Mouse (Mus musculus): ENCODE measurements at regions not wholly inside any gene's neighbourhood (a gene's known extent, or its start where the extent isn't known, plus 50 kb on each side); places are given as distances from the start of the nearest gene placed in this dataset.

DNA sequence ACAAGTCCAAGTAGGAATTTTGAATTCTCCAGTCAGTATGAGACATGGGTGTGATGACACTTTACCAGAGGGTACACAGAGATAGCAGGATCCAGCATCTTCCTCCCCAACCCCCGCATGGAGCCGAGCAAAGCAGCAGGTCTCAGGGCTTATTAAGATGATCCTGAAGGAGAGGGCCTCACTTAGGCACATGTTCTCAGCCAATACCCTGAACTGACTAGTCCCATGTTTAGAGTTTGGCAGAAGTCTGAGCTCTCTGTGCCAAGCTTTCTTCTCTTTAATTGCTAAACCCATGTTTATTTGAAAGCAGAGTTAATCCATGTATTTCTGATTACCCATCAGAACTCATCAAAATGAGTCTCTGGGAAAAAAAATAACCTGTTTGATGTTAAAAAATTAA, 402.0 kb downstream of the Atp6ap1l start:
- H3K9me3 ChIP-seq (ENCODE audit: control insufficient read depth, low read length) = no peaks in the 10 kb centered on the region
- ATAC-seq = peak; percentile 52; the same call in 1 of the 2 replicates
- no peak overlapping the region for H3K9ac ChIP-seq (replicated peaks; ENCODE audit: low read depth, low read length)
- WGBS = 58% methylated on average over 2 of the region's 2 CpGs
- H3K36me3 ChIP-seq (ENCODE audit: control insufficient read depth, insufficient read depth) = no peaks in the 10 kb centered on the region
- H3K4me1 ChIP-seq (replicated peaks; ENCODE audit: control insufficient read depth, insufficient read depth, low read length) = 0 out of 2 replicates have a peak, but pooled peaks cover 2% of the 10 kb centered on the region
- no peaks in the 10 kb centered on the region for H3K27me3 ChIP-seq (replicated peaks; ENCODE audit: control insufficient read depth, insufficient read depth, low read length)
- no peak overlapping the region for H3K4me2 ChIP-seq (ENCODE audit: low read length)
- H3K4me3 ChIP-seq (replicated peaks; ENCODE audit: low read length) = no peak overlapping the region
- no peak overlapping the region for H3K27ac ChIP-seq (ENCODE audit: low read length)

- Histone ChIP-seq H3K27me3 (replicated peaks; ENCODE audit: control insufficient read depth, insufficient read depth, low read length) (no peaks in the 10 kb centered on the region), H3K9me3 (ENCODE audit: control insufficient read depth, low read length) (no peaks in the 10 kb centered on the region), H3K4me2 (ENCODE audit: low read length) (no peak overlapping the region), H3K9ac (replicated peaks; ENCODE audit: low read depth, low read length) (no peak overlapping the region), H3K4me3 (replicated peaks; ENCODE audit: low read length) (no peak overlapping the region), H3K4me1 (replicated peaks; ENCODE audit: control insufficient read depth, insufficient read depth, low read length) (0 out of 2 replicates have a peak, but pooled peaks cover 2% of the 10 kb centered on the region), H3K36me3 (ENCODE audit: control insufficient read depth, insufficient read depth) (no peaks in the 10 kb centered on the region), H3K27ac (ENCODE audit: low read length) (no peak overlapping the region)
- 92% methylated on average over 1 of the region's 1 CpGs for WGBS
- ATAC-seq = no peak
Measured at GRCm38 (mm10) chr13:90502141-90502540, 403.0 kb downstream of the Atp6ap1l start.

GRCm38 (mm10) chr13:90498978-90499377, 406.2 kb downstream of the Atp6ap1l start:
- no peaks in the 10 kb centered on the region for H3K9me3 ChIP-seq (ENCODE audit: control insufficient read depth, low read length)
- no peak for ATAC-seq
- H3K27me3 ChIP-seq (replicated peaks; ENCODE audit: control insufficient read depth, insufficient read depth, low read length) = no peaks in the 10 kb centered on the region
- H3K4me1 ChIP-seq (replicated peaks; ENCODE audit: control insufficient read depth, insufficient read depth, low read length) = 0 out of 2 replicates have a peak, but pooled peaks cover 2% of the 10 kb centered on the region
- no peaks in the 10 kb centered on the region for H3K36me3 ChIP-seq (ENCODE audit: control insufficient read depth, insufficient read depth)
- H3K9ac ChIP-seq (replicated peaks; ENCODE audit: low read depth, low read length) = no peak overlapping the region
- H3K27ac ChIP-seq (ENCODE audit: low read length) = no peak overlapping the region
- 85% methylated on average over 3 of the region's 3 CpGs for WGBS
- no peak overlapping the region for H3K4me3 ChIP-seq (replicated peaks; ENCODE audit: low read length)
- H3K4me2 ChIP-seq (ENCODE audit: low read length) = no peak overlapping the region

DNA sequence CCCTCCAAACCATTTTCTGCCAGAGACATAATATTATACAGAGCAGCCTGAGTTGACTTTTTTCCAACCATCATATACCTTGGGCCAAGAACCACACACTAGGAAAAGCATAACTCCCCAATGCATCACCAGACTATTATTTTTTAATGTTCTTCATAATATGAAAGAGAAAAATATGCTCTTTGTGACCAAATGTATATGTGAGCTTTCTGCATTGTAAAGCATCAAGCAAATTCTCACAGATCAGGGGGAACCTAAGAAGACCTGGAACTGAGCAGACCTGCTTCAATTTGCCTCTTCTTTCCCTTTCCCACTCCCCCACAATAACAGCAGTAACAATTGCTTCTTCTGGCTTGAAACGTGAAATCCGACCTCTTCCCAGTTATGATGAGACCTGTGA, 407.6 kb downstream of the Atp6ap1l start:
- WGBS = 72% methylated on average over 2 of the region's 2 CpGs
- Histone ChIP-seq H3K4me2 (ENCODE audit: low read length) (no peak overlapping the region), H3K4me1 (replicated peaks; ENCODE audit: control insufficient read depth, insufficient read depth, low read length) (no peaks in the 10 kb centered on the region), H3K9ac (replicated peaks; ENCODE audit: low read depth, low read length) (no peak overlapping the region), H3K27me3 (replicated peaks; ENCODE audit: control insufficient read depth, insufficient read depth, low read length) (no peaks in the 10 kb centered on the region), H3K36me3 (ENCODE audit: control insufficient read depth, insufficient read depth) (no peaks in the 10 kb centered on the region), H3K4me3 (replicated peaks; ENCODE audit: low read length) (no peak overlapping the region), H3K27ac (ENCODE audit: low read length) (no peak overlapping the region), H3K9me3 (ENCODE audit: control insufficient read depth, low read length) (no peaks in the 10 kb centered on the region)
- ATAC-seq = no peak

- no peaks in the 10 kb centered on the region for H3K9me3 ChIP-seq (ENCODE audit: control insufficient read depth, low read length)
- H3K36me3 ChIP-seq (ENCODE audit: control insufficient read depth, insufficient read depth) = no peaks in the 10 kb centered on the region
- no peaks in the 10 kb centered on the region for H3K4me1 ChIP-seq (replicated peaks; ENCODE audit: control insufficient read depth, insufficient read depth, low read length)
- WGBS = 56% methylated on average over 1 of the region's 1 CpGs
- H3K27ac ChIP-seq (ENCODE audit: low read length) = no peak overlapping the region
- H3K4me2 ChIP-seq (ENCODE audit: low read length) = no peak overlapping the region
- no peak overlapping the region for H3K9ac ChIP-seq (replicated peaks; ENCODE audit: low read depth, low read length)
- H3K4me3 ChIP-seq (replicated peaks; ENCODE audit: low read length) = no peak overlapping the region
- no peaks in the 10 kb centered on the region for H3K27me3 ChIP-seq (replicated peaks; ENCODE audit: control insufficient read depth, insufficient read depth, low read length)
- no peak; the same call in 1 of the 2 replicates for ATAC-seq
Measured at GRCm38 (mm10) chr13:90493696-90494095, 404.3 kb upstream of the Xrcc4 start.

DNA sequence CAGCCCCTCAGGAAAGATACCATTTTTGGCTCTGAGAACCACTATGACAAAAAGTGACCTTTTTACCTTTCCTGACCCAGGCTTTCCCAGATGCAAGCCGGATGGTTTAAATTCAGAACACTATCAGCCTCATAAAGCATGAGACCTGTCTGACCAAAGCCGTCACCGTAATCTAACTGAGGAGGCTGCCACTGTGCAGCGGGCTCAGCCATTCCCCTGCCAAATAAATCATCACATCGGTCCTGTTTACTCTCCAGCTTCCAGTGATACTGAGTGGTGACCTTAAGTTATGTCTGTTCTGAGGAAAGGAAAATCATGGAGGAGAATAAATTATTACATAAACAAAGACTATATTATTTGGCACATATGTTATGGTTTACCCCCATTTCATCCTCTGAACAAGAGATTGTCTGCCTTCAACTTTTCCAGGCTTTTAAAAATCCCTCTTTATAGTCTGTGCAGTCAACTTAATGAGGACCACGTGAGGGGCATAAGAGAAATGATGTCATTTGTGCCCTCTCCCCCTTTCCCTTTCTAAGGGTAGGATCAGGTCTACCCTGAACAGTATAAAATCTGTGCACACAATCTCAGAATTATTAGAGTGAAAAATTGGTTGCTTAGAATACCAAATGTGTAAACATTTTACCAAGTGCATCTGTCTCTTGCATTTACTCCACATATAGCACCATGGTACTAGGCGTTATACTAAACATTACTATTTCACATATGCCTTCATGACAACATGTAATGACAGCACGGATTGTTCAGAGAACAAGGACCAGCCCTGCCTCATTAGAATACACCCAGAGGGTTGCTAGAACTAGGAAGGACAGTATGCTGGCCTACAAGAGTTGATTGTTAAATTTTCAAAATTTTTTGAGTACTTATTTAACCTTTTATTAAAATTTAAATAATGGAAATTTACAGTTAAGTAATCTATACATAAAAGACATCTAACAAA, 401.9 kb upstream of the Xrcc4 start:
- Histone ChIP-seq H3K4me3 (replicated peaks; ENCODE audit: low read length) (no peak overlapping the region), H3K4me2 (ENCODE audit: low read length) (no peak overlapping the region), H3K9ac (replicated peaks; ENCODE audit: low read depth, low read length) (no peak overlapping the region), H3K27me3 (replicated peaks; ENCODE audit: control insufficient read depth, insufficient read depth, low read length) (no peaks in the 10 kb centered on the region), H3K27ac (ENCODE audit: low read length) (no peak overlapping the region), H3K36me3 (ENCODE audit: control insufficient read depth, insufficient read depth) (no peaks in the 10 kb centered on the region), H3K4me1 (replicated peaks; ENCODE audit: control insufficient read depth, insufficient read depth, low read length) (no peaks in the 10 kb centered on the region), H3K9me3 (ENCODE audit: control insufficient read depth, low read length) (no peaks in the 10 kb centered on the region)
- WGBS = 23% methylated on average over 8 of the region's 8 CpGs
- ATAC-seq = 0 out of 2 replicates have a peak, but pooled peaks have one; percentile 62

DNA sequence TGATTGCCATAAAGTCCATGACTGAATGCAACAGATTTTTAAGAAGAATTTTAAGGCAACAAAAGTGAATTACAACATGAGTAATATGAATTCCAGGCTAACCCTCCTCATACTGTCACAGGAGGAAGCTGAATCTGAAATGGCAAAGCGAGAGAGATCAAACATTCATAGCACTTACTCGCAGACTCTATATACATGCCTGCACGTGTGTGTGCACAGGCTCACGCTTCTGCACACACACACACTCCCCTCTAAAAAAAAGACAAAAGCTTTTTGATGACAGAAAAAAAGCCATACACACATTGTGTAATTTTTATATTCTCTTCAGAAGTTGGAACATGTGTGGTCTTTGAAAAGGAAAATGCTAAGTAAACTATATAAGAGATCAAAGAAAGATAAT, 391.1 kb upstream of the Xrcc4 start:
- no peak for ATAC-seq
- WGBS = 90% methylated on average over 4 of the region's 4 CpGs

GRCm38 (mm10) chr13:90476880-90477279, 387.5 kb upstream of the Xrcc4 start:
- Histone ChIP-seq H3K9ac (replicated peaks; ENCODE audit: low read depth, low read length) (no peak overlapping the region), H3K4me1 (replicated peaks; ENCODE audit: control insufficient read depth, insufficient read depth, low read length) (no peaks in the 10 kb centered on the region), H3K4me3 (replicated peaks; ENCODE audit: low read length) (no peak overlapping the region), H3K27ac (ENCODE audit: low read length) (no peak overlapping the region), H3K27me3 (replicated peaks; ENCODE audit: control insufficient read depth, insufficient read depth, low read length) (no peaks in the 10 kb centered on the region), H3K9me3 (ENCODE audit: control insufficient read depth, low read length) (no peaks in the 10 kb centered on the region), H3K4me2 (ENCODE audit: low read length) (no peak overlapping the region), H3K36me3 (ENCODE audit: control insufficient read depth, insufficient read depth) (no peaks in the 10 kb centered on the region)
- 75% methylated on average over 2 of the region's 2 CpGs for WGBS
- peak; percentile 75 for ATAC-seq

More for the DNA sequence above, 391.1 kb upstream of the Xrcc4 start:
- no peaks in the 10 kb centered on the region for H3K9me3 ChIP-seq (ENCODE audit: control insufficient read depth, low read length)
- no peak overlapping the region for H3K4me2 ChIP-seq (ENCODE audit: low read length)
- H3K4me3 ChIP-seq (replicated peaks; ENCODE audit: low read length) = no peak overlapping the region
- no peaks in the 10 kb centered on the region for H3K4me1 ChIP-seq (replicated peaks; ENCODE audit: control insufficient read depth, insufficient read depth, low read length)
- no peak overlapping the region for H3K9ac ChIP-seq (replicated peaks; ENCODE audit: low read depth, low read length)
- H3K27ac ChIP-seq (ENCODE audit: low read length) = no peak overlapping the region
- no peaks in the 10 kb centered on the region for H3K36me3 ChIP-seq (ENCODE audit: control insufficient read depth, insufficient read depth)
- H3K27me3 ChIP-seq (replicated peaks; ENCODE audit: control insufficient read depth, insufficient read depth, low read length) = no peaks in the 10 kb centered on the region

DNA sequence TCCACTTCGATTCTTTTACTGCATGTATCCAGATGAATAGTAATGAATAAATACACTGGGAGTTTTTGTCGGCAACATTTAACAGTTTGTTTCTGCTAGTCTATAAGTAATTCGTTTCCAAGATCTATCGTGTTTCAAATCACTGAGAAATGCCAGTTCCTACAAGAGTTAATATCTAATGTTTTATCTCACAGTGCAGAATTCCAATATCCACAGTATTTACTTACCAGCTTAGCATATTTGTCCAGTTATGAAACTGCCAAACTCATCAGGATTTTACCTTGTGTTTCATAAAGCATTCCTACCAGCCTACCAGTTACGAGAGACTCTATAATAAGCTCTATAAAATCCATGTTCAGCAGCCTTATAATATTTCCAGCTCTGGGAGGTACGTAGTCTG, 385.1 kb upstream of the Xrcc4 start:
- Histone ChIP-seq H3K9ac (replicated peaks; ENCODE audit: low read depth, low read length) (no peak overlapping the region), H3K4me3 (replicated peaks; ENCODE audit: low read length) (no peak overlapping the region), H3K4me1 (replicated peaks; ENCODE audit: control insufficient read depth, insufficient read depth, low read length) (no peaks in the 10 kb centered on the region), H3K27ac (ENCODE audit: low read length) (no peak overlapping the region), H3K9me3 (ENCODE audit: control insufficient read depth, low read length) (no peaks in the 10 kb centered on the region), H3K27me3 (replicated peaks; ENCODE audit: control insufficient read depth, insufficient read depth, low read length) (no peaks in the 10 kb centered on the region), H3K36me3 (ENCODE audit: control insufficient read depth, insufficient read depth) (no peaks in the 10 kb centered on the region), H3K4me2 (ENCODE audit: low read length) (no peak overlapping the region)
- ATAC-seq = no peak
- 82% methylated on average over 6 of the region's 6 CpGs for WGBS

All from forebrain, embryonic 16.5 days (tissue).